Mouse (Mus musculus) lung, embryonic 14.5 days (tissue): ENCODE data around the gene Otoa. TPM values are rescaled to one million over a fixed set of nuclear protein-coding genes. Genes with fewer than 3 reads are reported as not detected.

Experiments
- ATAC-seq: fragments of 200-750 bp; cut with Nextera tagmentation; 2 replicates; pipeline ENCODE4 v1.8.0; 2017; ENCODE audit warnings: mild to moderate bottlenecking, moderate TSS enrichment, moderate library complexity; ENCODE audit not compliant: insufficient read depth
- DNase-seq: peaks from one replicate; pipeline ENCODE4 v3.0.0-alpha.2; 2015
- H3K27ac ChIP-seq: fragments of 300-500 bp; sonication (generic); 2 replicates; pipeline ENCODE4 v1.5.1; 2014; ENCODE audit warnings: low read depth, mild to moderate bottlenecking, moderate library complexity
- H3K27me3 ChIP-seq: fragments of 300-500 bp; sonication (generic); 2 replicates; pipeline ENCODE4 v1.6.1; 2014; ENCODE audit warnings: low read length, control low read depth; ENCODE audit not compliant: insufficient read depth
- H3K36me3 ChIP-seq: fragments of 300-500 bp; sonication (generic); 2 replicates; pipeline ENCODE4 v1.6.1; 2014; ENCODE audit warnings: control low read depth; ENCODE audit not compliant: insufficient read depth
- H3K4me1 ChIP-seq: fragments of 300-500 bp; sonication (generic); 2 replicates; pipeline ENCODE4 v1.6.1; 2014; ENCODE audit warnings: antibody characterized with exemption, control low read depth; ENCODE audit not compliant: insufficient read depth
- H3K4me2 ChIP-seq: fragments of 300-500 bp; sonication (generic); 2 replicates; pipeline ENCODE4 v1.6.1; 2014; ENCODE audit warnings: mild to moderate bottlenecking
- H3K4me3 ChIP-seq: fragments of 300-500 bp; sonication (generic); 2 replicates; pipeline ENCODE4 v1.5.1; 2014; ENCODE audit warnings: low read depth, low read length
- H3K9ac ChIP-seq: fragments of 300-500 bp; sonication (generic); 2 replicates; pipeline ENCODE4 v1.6.1; 2014
- H3K9me3 ChIP-seq: fragments of 300-500 bp; sonication (generic); 2 replicates; pipeline ENCODE4 v1.6.1; 2016; ENCODE audit warnings: low read depth, low read length, control low read depth
- CTCF ChIP-seq: IDR thresholded peaks from 2 replicates; pipeline ENCODE4 v1.5.1; 2016; ENCODE audit warnings: antibody characterized with exemption, low read depth
- WGBS: fragments of 180-500 bp; shearing (Covaris S2); extraction: QIAGEN DNeasy Blood & Tissue Kit; methylation state at CpG from one replicate; pipeline ENCODE4 v1.1.7; 2014; 5-methylcytosine and 5-hydroxymethylcytosine counted together
- polyA plus RNA-seq: library from polyadenylated mRNA; unstranded; fragments of >200 nt; fragmentation: Nextera tagmentation; extraction: Ambion mirVana; gene quantifications from 2 replicates; pipeline ENCODE4 v1.2.1, GENCODE M21; 2014

Gene Otoa
- 0.14 TPM in 2 replicates for polyA plus RNA-seq

GRCm38 (mm10) chr7:121081350-121081749 is at the start of gene Otoa:
Gene Otoa, plus strand, starts transcription at chr7:121081650.
- 83% methylated on average over 4 of the region's 4 CpGs for WGBS
- no peak for ATAC-seq
- H3K4me3 ChIP-seq = no peak within 1 kb of the TSS
- H3K27me3 ChIP-seq = no peaks in the 10 kb centered on the region
- H3K27ac ChIP-seq = no peak within 1 kb of the TSS
- no peaks in the 10 kb centered on the region for H3K4me1 ChIP-seq
- no peak for DNase-seq
- peaks cover 23% of the 10 kb centered on the region for H3K36me3 ChIP-seq
- H3K9ac ChIP-seq = no peak within 1 kb of the TSS
- no peak for TF ChIP-seq CTCF
- no peak within 1 kb of the TSS for H3K4me2 ChIP-seq
- H3K9me3 ChIP-seq = no peaks in the 10 kb centered on the region

- peak; percentile 98 for DNase-seq
- H3K4me1 ChIP-seq = 0 out of 2 replicates have a peak, but pooled peaks cover 3% of the 10 kb centered on the region
- peak within 1 kb of the TSS; percentile 97 for H3K27ac ChIP-seq
- peak; percentile 98 for ATAC-seq
- H3K4me2 ChIP-seq = peak within 1 kb of the TSS; percentile 73
- 3% methylated on average over 42 of the region's 43 CpGs for WGBS
- no peaks in the 10 kb centered on the region for H3K27me3 ChIP-seq
- H3K36me3 ChIP-seq = no peaks in the 10 kb centered on the region
- TF ChIP-seq CTCF = peak; percentile 2; the same call in 1 of the 2 replicates
- H3K9ac ChIP-seq = peak within 1 kb of the TSS; percentile 99
- peak within 1 kb of the TSS; percentile 96 for H3K4me3 ChIP-seq
- no peaks in the 10 kb centered on the region for H3K9me3 ChIP-seq
Measured at GRCm38 (mm10) chr7:121033856-121034652, 47.4 kb upstream of the Otoa start, which contains the start of gene Mettl9. Gene Mettl9, plus strand, starts transcription at chr7:121034445.

DNA sequence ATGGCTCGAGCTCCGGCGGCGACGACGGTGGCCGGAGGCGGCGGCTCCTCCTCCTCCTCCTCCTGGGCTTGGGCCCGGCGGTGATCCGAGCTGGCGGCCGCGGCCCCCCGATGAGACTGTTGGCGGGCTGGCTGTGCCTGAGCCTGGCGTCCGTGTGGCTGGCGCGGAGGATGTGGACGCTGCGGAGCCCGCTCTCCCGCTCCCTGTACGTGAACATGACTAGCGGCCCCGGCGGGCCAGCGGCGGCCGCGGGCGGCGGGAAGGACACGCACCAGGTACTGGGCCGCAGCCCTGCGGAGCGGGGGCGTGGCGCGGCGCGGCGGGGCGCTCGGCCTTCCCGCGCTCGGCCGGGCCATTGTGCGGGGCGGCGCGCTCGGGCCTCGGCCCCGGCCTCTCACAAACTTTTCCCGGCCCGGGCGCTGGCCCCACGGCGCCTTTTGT is 46.7 kb upstream of the Otoa start:
- under 1% methylated on average over 51 of the region's 63 CpGs for WGBS

DNA sequence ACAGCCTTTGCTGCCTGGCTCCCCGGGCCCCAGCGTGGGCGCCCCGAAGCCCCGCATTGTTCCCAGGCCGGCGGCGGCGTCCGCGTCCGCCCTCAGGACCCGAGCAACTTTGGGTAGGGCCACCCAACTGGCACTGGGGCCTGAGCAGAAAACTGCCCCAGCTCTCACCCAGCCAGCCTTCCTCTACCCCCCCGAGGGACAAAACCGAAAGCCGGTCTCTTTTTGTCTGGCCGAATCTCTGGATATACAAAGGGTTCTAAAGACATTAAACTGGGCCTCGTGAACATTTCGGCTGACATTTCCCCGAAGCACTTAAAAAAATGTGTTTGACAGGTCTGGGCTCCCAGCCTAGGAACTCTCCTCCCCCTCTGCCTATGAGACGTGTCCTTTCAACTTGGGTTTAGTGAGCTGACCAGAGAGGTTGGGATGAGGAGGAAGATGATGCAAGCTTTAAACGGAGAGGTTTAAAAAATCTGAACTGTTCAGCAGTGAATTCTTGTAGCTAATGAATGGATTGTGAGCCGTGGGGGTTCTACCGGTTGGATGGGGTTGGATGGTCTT is 46.2 kb upstream of the Otoa start:
- ATAC-seq = peak; percentile 33
- DNase-seq = peak; percentile 77
- no peaks in the 10 kb centered on the region for H3K27me3 ChIP-seq
- peak overlapping the region; percentile 99 for H3K9ac ChIP-seq
- no peaks in the 10 kb centered on the region for H3K9me3 ChIP-seq
- H3K4me3 ChIP-seq = peak overlapping the region; percentile 96
- WGBS = under 1% methylated on average over 24 of the region's 24 CpGs
- H3K4me1 ChIP-seq = 0 out of 2 replicates have a peak, but pooled peaks cover 3% of the 10 kb centered on the region
- peak overlapping the region; percentile 97 for H3K27ac ChIP-seq
- H3K4me2 ChIP-seq = peak overlapping the region; percentile 73
- TF ChIP-seq CTCF = no peak
- H3K36me3 ChIP-seq = no peaks in the 10 kb centered on the region

More for the DNA sequence above, 46.7 kb upstream of the Otoa start:
- no peak for TF ChIP-seq CTCF
- 0 out of 2 replicates have a peak, but pooled peaks cover 3% of the 10 kb centered on the region for H3K4me1 ChIP-seq
- DNase-seq (peak; percentile 63), ATAC-seq (peak; percentile 81)
- no peaks in the 10 kb centered on the region for H3K27me3 ChIP-seq
- H3K27ac ChIP-seq = peak overlapping the region; percentile 97
- no peaks in the 10 kb centered on the region for H3K36me3 ChIP-seq
- peak overlapping the region; percentile 73 for H3K4me2 ChIP-seq
- peak overlapping the region; percentile 99 for H3K9ac ChIP-seq
- peak overlapping the region; percentile 96 for H3K4me3 ChIP-seq
- H3K9me3 ChIP-seq = no peaks in the 10 kb centered on the region

GRCm38 (mm10) chr7:121040595-121040994 is 40.9 kb upstream of the Otoa start:
- 84% methylated on average over 4 of the region's 4 CpGs for WGBS
- Histone ChIP-seq H3K4me3 (no peak overlapping the region), H3K27me3 (no peaks in the 10 kb centered on the region), H3K4me2 (no peak overlapping the region), H3K9ac (no peak overlapping the region), H3K9me3 (no peaks in the 10 kb centered on the region), H3K27ac (no peak overlapping the region), H3K4me1 (peaks cover 5% of the 10 kb centered on the region; the same call in 1 of the 2 replicates), H3K36me3 (no peaks in the 10 kb centered on the region)
- DNase-seq (no peak), ATAC-seq (no peak)
- no peak for TF ChIP-seq CTCF

DNA sequence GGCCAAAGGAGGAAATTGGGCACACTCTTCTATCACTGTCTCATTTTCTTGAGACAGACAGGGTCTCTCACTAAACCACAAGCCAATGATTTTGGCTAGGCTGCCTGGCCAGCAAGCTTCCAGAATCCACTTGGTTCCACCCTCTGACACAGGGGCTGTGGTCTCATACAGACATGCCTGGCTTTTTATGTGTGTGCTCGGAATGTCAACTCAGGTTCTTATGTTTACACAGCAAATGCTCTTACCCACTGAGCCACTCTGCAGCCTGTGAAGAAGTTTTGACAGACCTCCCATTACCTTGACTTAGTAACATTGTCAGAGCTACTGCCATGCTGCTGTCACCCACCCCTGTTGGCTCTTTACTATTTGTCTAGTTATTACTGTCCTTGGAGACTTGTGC is 39.5 kb upstream of the Otoa start:
- H3K9ac ChIP-seq = no peak overlapping the region
- ATAC-seq = peak; percentile 79
- no peak for TF ChIP-seq CTCF
- peak; percentile 31 for DNase-seq
- no peaks in the 10 kb centered on the region for H3K27me3 ChIP-seq
- peaks cover 3% of the 10 kb centered on the region; the same call in 1 of the 2 replicates for H3K4me1 ChIP-seq
- H3K36me3 ChIP-seq = no peaks in the 10 kb centered on the region
- WGBS = 52% methylated on average over 1 of the region's 1 CpGs
- H3K4me3 ChIP-seq = no peak overlapping the region
- H3K4me2 ChIP-seq = no peak overlapping the region
- no peak overlapping the region for H3K27ac ChIP-seq
- no peaks in the 10 kb centered on the region for H3K9me3 ChIP-seq

GRCm38 (mm10) chr7:121043004-121043403 is 38.4 kb upstream of the Otoa start:
- Histone ChIP-seq H3K27me3 (no peaks in the 10 kb centered on the region), H3K9ac (no peak overlapping the region), H3K4me3 (no peak overlapping the region), H3K27ac (no peak overlapping the region), H3K4me2 (no peak overlapping the region), H3K4me1 (peaks cover 3% of the 10 kb centered on the region; the same call in 1 of the 2 replicates), H3K9me3 (no peaks in the 10 kb centered on the region), H3K36me3 (no peaks in the 10 kb centered on the region)
- 94% methylated on average over 3 of the region's 3 CpGs for WGBS
- no peak for ATAC-seq
- TF ChIP-seq CTCF = no peak
- DNase-seq = no peak
